Mouse (Mus musculus): ENCODE results near the gene Olfr344.

The Olfr344 gene

DNA sequence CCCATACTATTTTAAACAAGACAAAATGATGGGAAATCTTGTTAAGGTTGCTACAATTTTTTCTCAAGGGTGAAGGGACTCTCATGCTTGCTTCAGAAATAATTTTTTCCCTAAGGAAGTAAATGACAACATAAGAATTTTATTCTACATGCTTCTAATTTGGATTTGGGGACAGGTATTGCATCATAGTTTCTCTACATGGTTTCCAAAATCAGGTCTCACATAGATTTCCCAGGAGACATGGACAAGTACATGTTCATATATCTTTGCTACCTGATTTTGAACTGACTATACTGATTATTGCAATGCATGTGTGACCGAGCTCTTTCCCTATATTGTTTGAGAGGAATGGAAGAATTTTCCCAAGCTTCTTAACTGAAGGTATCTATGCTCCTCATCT, at the start of gene Olfr344:
Olfr344 (plus strand) TSS at position 301 of the 400 bp plus-strand sequence.
- no peak for DNase-seq

DNA sequence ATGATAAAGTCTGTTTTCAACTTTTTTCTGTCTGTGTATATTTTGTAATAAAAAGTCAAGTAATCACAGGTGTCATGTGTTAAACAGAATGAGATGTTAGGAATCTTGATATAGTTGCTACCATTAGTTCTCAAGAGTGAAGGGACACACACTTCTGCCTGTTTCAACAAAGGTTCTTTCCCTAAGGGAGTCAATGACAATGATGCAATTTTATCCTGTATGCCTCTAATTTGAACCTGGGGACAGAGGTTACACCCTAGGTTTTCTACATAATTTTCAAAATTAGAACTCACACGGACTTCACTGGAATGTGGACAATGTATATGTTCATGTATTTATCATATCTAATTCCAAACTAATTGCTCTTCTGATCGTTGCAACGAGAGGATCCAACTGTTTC, 41.8 kb upstream of the Olfr344 start, which contains the start of gene Olfr342:
Olfr342 (plus strand) TSS at position 301 of the 400 bp plus-strand sequence.
- DNase-seq = no peak

DNA sequence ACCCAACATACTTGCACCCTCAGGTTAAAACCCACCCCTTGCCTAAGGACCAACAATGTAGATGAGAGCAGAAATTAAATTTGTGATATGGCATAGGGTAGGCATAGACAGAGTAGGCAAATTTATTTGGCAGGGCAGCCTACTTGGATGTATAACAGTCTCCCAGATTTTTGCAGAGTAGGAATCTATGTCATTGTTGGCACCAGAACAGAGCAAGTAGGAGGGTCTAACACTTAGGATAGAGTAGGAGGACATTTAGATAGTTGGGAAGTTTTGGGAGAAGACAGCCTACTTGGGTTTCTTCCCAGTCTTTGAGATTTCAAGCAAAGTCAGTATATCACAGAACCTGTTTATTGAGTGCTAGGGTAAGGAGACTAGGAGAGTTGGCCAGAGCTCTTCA, 1.3 kb upstream of the Olfr344 start:
- DNase-seq = no peak

DNA sequence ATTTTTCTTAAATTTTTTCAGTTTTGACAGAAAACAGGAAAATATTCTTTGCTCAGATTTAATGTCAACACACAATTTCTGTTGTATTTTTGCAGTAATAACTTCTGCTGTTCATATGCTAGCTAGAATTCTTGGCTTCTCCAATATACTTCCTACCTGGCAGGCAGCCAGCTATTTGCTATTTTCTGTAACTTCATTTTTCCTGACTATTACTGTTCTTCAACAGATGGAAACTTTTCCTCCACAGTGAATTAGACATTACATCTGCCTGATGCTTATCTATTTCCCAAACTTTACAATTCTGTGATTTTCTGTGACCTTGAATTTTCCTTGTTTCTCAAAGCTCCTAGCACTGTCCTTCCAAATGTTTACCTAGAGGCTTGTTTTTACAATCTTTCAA, 560 bp downstream of the Olfr344 start:
- DNase-seq = no peak

DNA sequence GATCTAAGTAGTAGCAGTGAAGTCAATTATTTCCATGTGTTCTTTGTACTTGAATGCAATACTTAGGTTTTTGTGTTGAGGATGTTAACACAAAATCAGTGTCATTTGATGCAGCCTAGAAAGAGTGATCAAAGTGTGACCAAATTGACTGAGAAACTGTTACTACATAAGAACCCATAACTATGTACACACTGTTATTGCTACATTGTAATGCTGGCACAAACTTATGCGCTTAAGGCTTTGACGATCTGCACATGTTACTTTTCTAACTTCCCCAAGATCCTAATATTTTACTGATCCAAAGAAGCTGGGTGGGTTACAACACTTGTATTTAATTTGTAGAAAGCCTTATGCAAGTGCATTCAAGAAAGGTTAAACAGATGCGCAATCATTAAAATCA, 1.4 kb downstream of the Olfr344 start:
- DNase-seq = no peak

Measured in kidney, postnatal 36 days (tissue).